Mouse (Mus musculus) thymus, adult 2 months (tissue): ENCODE data around the gene Tnfrsf22.

Experiments used
- CTCF ChIP-seq: fragments of 200-500 bp; IDR thresholded peaks from 2 replicates; pipeline ENCODE4 v1.5.1; 2012; ENCODE audit warnings: mild to moderate bottlenecking, control low read depth, low read length, moderate library complexity, borderline replicate concordance; ENCODE audit not compliant: control insufficient read depth, poor library complexity, insufficient read depth; ENCODE audit errors: extremely low read depth
- POLR2A ChIP-seq: fragments of 200-500 bp; IDR thresholded peaks from 2 replicates; pipeline ENCODE4 v1.6.1; 2012; ENCODE audit warnings: mild to moderate bottlenecking, low read length, control low read depth, moderate library complexity; ENCODE audit not compliant: control insufficient read depth, poor library complexity, insufficient read depth; ENCODE audit errors: extremely low read depth

- TF ChIP-seq CTCF (no peak), POLR2A (no peak)
These were observed at the start of gene Tnfrsf22 for GRCm38 (mm10) chr7:143649034-143649768.
